Mouse (Mus musculus) midbrain, postnatal 0 days (tissue): ENCODE measurements at regions not wholly inside any gene's neighbourhood (a gene's known extent, or its start where the extent isn't known, plus 50 kb on each side); places are given as distances from the start of the nearest gene placed in this dataset.

Source experiments
- ATAC-seq: fragments of 200-750 bp; cut with Nextera tagmentation; 2 replicates; pipeline ENCODE4 v1.8.0; 2017; ENCODE audit warnings: moderate number of reproducible peaks, mild to moderate bottlenecking, moderate TSS enrichment, moderate library complexity; ENCODE audit not compliant: low FRiP score
- DNase-seq: peaks from one replicate; pipeline ENCODE4 v3.0.0-alpha.2; 2015; ENCODE audit warnings: low spot score
- H3K27ac ChIP-seq: fragments of 300-500 bp; sonication (generic); 2 replicates; pipeline ENCODE4 v1.5.1; 2014; ENCODE audit warnings: low read depth, mild to moderate bottlenecking, low read length, mixed read lengths
- H3K27me3 ChIP-seq: fragments of 300-500 bp; sonication (generic); 2 replicates; pipeline ENCODE4 v1.6.1; 2014; ENCODE audit warnings: low read length, control low read depth, mixed read lengths; ENCODE audit not compliant: insufficient read depth
- H3K36me3 ChIP-seq: fragments of 300-500 bp; sonication (generic); 2 replicates; pipeline ENCODE4 v1.6.1; 2014; ENCODE audit warnings: low read length, control low read depth, mixed read lengths; ENCODE audit not compliant: insufficient read depth
- H3K4me1 ChIP-seq: fragments of 300-500 bp; sonication (generic); 2 replicates; pipeline ENCODE4 v1.6.1; 2014; ENCODE audit warnings: mild to moderate bottlenecking, control low read depth, antibody characterized with exemption, low read length, mixed read lengths; ENCODE audit not compliant: insufficient read depth
- H3K4me2 ChIP-seq: fragments of 300-500 bp; sonication (generic); 2 replicates; pipeline ENCODE4 v1.6.1; 2014; ENCODE audit warnings: low read depth, mild to moderate bottlenecking, low read length, mixed read lengths; ENCODE audit not compliant: poor library complexity, severe bottlenecking
- H3K4me3 ChIP-seq: fragments of 300-500 bp; sonication (generic); 2 replicates; pipeline ENCODE4 v1.5.1; 2014; ENCODE audit warnings: low read depth, mild to moderate bottlenecking, low read length, moderate library complexity
- H3K9ac ChIP-seq: fragments of 300-500 bp; sonication (generic); replicated peaks from 2 replicates; pipeline ENCODE4 v1.6.1; 2014; ENCODE audit warnings: mild to moderate bottlenecking, low read length, moderate library complexity, mixed read lengths; ENCODE audit not compliant: poor library complexity, severe bottlenecking
- H3K9me3 ChIP-seq: fragments of 300-500 bp; sonication (generic); 2 replicates; pipeline ENCODE4 v1.6.1; 2016; ENCODE audit warnings: low read length, control low read depth
- CTCF ChIP-seq: IDR thresholded peaks from 2 replicates; pipeline ENCODE4 v1.5.1; 2016; ENCODE audit warnings: antibody characterized with exemption, mild to moderate bottlenecking
- WGBS: fragments of 180-500 bp; shearing (Covaris S2); extraction: QIAGEN DNeasy Blood & Tissue Kit; methylation state at CpG from one replicate; pipeline ENCODE4 v1.1.7; 2014; 5-methylcytosine and 5-hydroxymethylcytosine counted together

- H3K9me3 ChIP-seq, result no peaks in the 10 kb centered on the region
- WGBS, result 93% methylated on average over 6 of the region's 6 CpGs
- no peak for DNase-seq
Observed at GRCm38 (mm10) chr5:75248279-75248678, 96.2 kb downstream of the Pdgfra start.

GRCm38 (mm10) chr5:75249671-75250070, 97.6 kb downstream of the Pdgfra start:
- Histone ChIP-seq H3K9me3 (no peaks in the 10 kb centered on the region), H3K27ac (no peak overlapping the region), H3K27me3 (no peaks in the 10 kb centered on the region), H3K4me3 (no peak overlapping the region), H3K4me1 (no peaks in the 10 kb centered on the region), H3K9ac (no peak overlapping the region), H3K36me3 (no peaks in the 10 kb centered on the region), H3K4me2 (no peak overlapping the region)
- TF ChIP-seq CTCF, result no peak
- WGBS, result 87% methylated on average over 3 of the region's 3 CpGs
- DNase-seq, result no peak
- ATAC-seq, result no peak

More at GRCm38 (mm10) chr5:75248279-75248678, 96.2 kb downstream of the Pdgfra start:
- Histone ChIP-seq H3K9ac (no peak overlapping the region), H3K4me2 (no peak overlapping the region), H3K36me3 (no peaks in the 10 kb centered on the region), H3K4me3 (no peak overlapping the region), H3K27me3 (no peaks in the 10 kb centered on the region), H3K4me1 (no peaks in the 10 kb centered on the region), H3K27ac (no peak overlapping the region)
- no peak for ATAC-seq
- no peak for TF ChIP-seq CTCF

- no peaks in the 10 kb centered on the region for H3K4me1 ChIP-seq
- H3K4me3 ChIP-seq, result no peak overlapping the region
- no peak overlapping the region for H3K4me2 ChIP-seq
- no peaks in the 10 kb centered on the region for H3K9me3 ChIP-seq
- no peaks in the 10 kb centered on the region for H3K36me3 ChIP-seq
- no peaks in the 10 kb centered on the region for H3K27me3 ChIP-seq
- H3K27ac ChIP-seq, result no peak overlapping the region
- H3K9ac ChIP-seq, result no peak overlapping the region
- WGBS, result 76% methylated on average over 7 of the region's 7 CpGs
- no peak for ATAC-seq
- TF ChIP-seq CTCF, result no peak
- no peak for DNase-seq
Observed at GRCm38 (mm10) chr5:75253349-75253748, 101.3 kb downstream of the Pdgfra start.

DNA sequence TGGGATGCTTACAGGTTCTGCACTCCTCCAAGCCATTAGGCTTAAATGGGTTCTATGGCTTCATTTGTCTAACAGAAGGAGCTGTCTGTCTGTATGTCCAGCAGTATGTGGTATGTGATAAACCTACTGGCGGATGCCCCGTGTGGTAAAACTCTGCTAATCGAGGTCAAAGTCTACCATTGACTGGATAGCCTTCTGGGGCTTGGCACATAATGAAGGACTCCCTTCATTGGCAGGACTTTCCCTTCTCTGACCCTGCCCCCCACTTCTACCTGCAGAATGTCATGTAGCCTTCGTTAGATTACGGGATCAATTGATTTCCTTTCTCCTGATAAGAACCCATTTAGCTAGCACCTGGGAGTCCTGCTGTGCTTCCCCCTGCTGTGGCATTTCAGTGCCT, 101.7 kb downstream of the Pdgfra start:
- no peaks in the 10 kb centered on the region for H3K36me3 ChIP-seq
- no peak overlapping the region for H3K4me2 ChIP-seq
- H3K4me3 ChIP-seq, result no peak overlapping the region
- H3K4me1 ChIP-seq, result no peaks in the 10 kb centered on the region
- no peak overlapping the region for H3K9ac ChIP-seq
- WGBS, result 85% methylated on average over 5 of the region's 5 CpGs
- H3K27ac ChIP-seq, result no peak overlapping the region
- no peak for TF ChIP-seq CTCF
- DNase-seq (no peak), ATAC-seq (no peak)
- no peaks in the 10 kb centered on the region for H3K27me3 ChIP-seq
- H3K9me3 ChIP-seq, result no peaks in the 10 kb centered on the region

DNA sequence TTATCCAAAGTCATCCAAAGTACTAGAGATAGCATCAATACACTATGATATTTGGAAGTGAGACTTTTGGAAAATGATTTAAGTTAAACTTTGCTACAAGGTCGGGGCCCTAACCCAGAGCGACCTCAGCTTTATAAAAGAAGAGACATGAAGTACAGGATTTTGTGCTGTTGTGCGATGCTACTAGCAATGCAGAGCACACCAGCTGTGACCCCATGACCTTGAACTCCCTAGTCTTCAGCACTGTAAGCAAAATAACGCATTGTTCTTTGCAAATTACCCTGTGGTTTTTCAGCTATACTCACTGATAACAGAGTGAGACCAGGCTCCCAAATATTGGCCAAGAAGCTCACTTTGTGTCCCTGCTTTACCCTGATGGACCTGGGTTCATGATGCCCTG, 104.1 kb downstream of the Pdgfra start:
- H3K9me3 ChIP-seq, result no peaks in the 10 kb centered on the region
- no peak overlapping the region for H3K4me2 ChIP-seq
- H3K4me1 ChIP-seq, result no peaks in the 10 kb centered on the region
- WGBS, result 84% methylated on average over 4 of the region's 4 CpGs
- DNase-seq (no peak), ATAC-seq (no peak)
- no peaks in the 10 kb centered on the region for H3K36me3 ChIP-seq
- no peak overlapping the region for H3K9ac ChIP-seq
- no peaks in the 10 kb centered on the region for H3K27me3 ChIP-seq
- no peak overlapping the region for H3K27ac ChIP-seq
- no peak overlapping the region for H3K4me3 ChIP-seq
- TF ChIP-seq CTCF, result no peak

GRCm38 (mm10) chr5:75257067-75257466, 105.0 kb downstream of the Pdgfra start:
- WGBS, result 82% methylated on average over 2 of the region's 2 CpGs
- Histone ChIP-seq H3K9ac (no peak overlapping the region), H3K9me3 (no peaks in the 10 kb centered on the region), H3K27ac (no peak overlapping the region), H3K36me3 (no peaks in the 10 kb centered on the region), H3K4me3 (no peak overlapping the region), H3K4me1 (no peaks in the 10 kb centered on the region), H3K27me3 (no peaks in the 10 kb centered on the region), H3K4me2 (no peak overlapping the region)
- ATAC-seq (no peak), DNase-seq (no peak)
- no peak for TF ChIP-seq CTCF
